ENCODE assay signal across 10 mouse cellular contexts in genomic region chr8:120550430-120550829, GRCm38 (mm10). TPM values are rescaled to one million over a fixed set of nuclear protein-coding genes. Genes with fewer than 3 reads are reported as not detected.
DNase-seq lines count a peak whose midpoint lies in the region; ATAC-seq lines count a peak whose summit lies in the region.
"Had no signal": no experiment of that assay in that cellular context is flagged by ENCODE, and none has a peak within 500 bp of the region (broad histone marks: within the 10 kb centered on the region; RNA-seq: fewer than 3 reads in every experiment).

No protein-coding gene starts in this region.

- no peak for DNase-seq in heart, postnatal 4 days
- DNase-seq in embryonic facial prominence, embryonic 10.5 days (ENCODE audit: low spot score): no peak
- no peak for DNase-seq in hindbrain, embryonic 10.5 days (ENCODE audit: low spot score)
- DNase-seq in midbrain, embryonic 14.5 days: no peak
- no peak for DNase-seq in thymus, postnatal 10 days (ENCODE audit: low spot score in 2 of 2)
- no peak for DNase-seq in right cerebral cortex, postnatal 10 days (ENCODE audit: low spot score in 2 of 2)
- DNase-seq in adipocyte (ENCODE audit: low spot score): no peak
- DNase-seq: adrenal gland, adult 2 months had no signal

- H3K36me3 ChIP-seq in heart, embryonic 16.5 days (ENCODE audit: control insufficient read depth, insufficient read depth): no peaks in the 10 kb centered on the region
- peaks cover 24% of the 10 kb centered on the region for H3K36me3 ChIP-seq in embryonic facial prominence, embryonic 10.5 days (replicated peaks)
- peaks cover 25% of the 10 kb centered on the region for H3K36me3 ChIP-seq in hindbrain, embryonic 10.5 days
- H3K36me3 ChIP-seq in midbrain, embryonic 14.5 days (ENCODE audit: control insufficient read depth, insufficient read depth, low read length): peaks cover 9% of the 10 kb centered on the region; the same call in 1 of the 2 replicates

- 34% methylated on average over 12 of the region's 12 CpGs for WGBS in heart, embryonic 16.5 days
- WGBS in embryonic facial prominence, embryonic 10.5 days: 19% methylated on average over 12 of the region's 12 CpGs
- 23% methylated on average over 12 of the region's 12 CpGs for WGBS in hindbrain, embryonic 10.5 days
- whole genome bisulfite sequencing in midbrain, embryonic 14.5 days: 17% methylated on average over 12 of the region's 12 CpGs

- ATAC-seq in heart, embryonic 16.5 days (replicated peaks; ENCODE audit: extremely low read depth, insufficient read depth, low FRiP score): no peak
- no peak for ATAC-seq in midbrain, embryonic 14.5 days (ENCODE audit: low FRiP score, low TSS enrichment)

- H3K9ac ChIP-seq in heart, embryonic 16.5 days (ENCODE audit: low read length): peak overlapping the region; percentile 31; the same call in 1 of the 2 replicates
- H3K9ac ChIP-seq in midbrain, embryonic 14.5 days (replicated peaks; ENCODE audit: low read length): no peak overlapping the region; the same call in 1 of the 2 replicates

- no peak overlapping the region for H3K4me3 ChIP-seq in heart, embryonic 16.5 days (ENCODE audit: low read length)
- peak overlapping the region; percentile 53 for H3K4me3 ChIP-seq in embryonic facial prominence, embryonic 10.5 days
- peak overlapping the region; percentile 45 for H3K4me3 ChIP-seq in hindbrain, embryonic 10.5 days
- no peak overlapping the region for H3K4me3 ChIP-seq in midbrain, embryonic 14.5 days (replicated peaks; ENCODE audit: low read depth, low read length)

- no peaks in the 10 kb centered on the region for H3K9me3 ChIP-seq in heart, embryonic 16.5 days (replicated peaks; ENCODE audit: control insufficient read depth, low read length)
- no peaks in the 10 kb centered on the region for H3K9me3 ChIP-seq in embryonic facial prominence, embryonic 10.5 days
- no peaks in the 10 kb centered on the region for H3K9me3 ChIP-seq in hindbrain, embryonic 10.5 days
- no peaks in the 10 kb centered on the region for H3K9me3 ChIP-seq in midbrain, embryonic 14.5 days (ENCODE audit: control insufficient read depth, low read length)

- H3K27me3 ChIP-seq in heart, embryonic 16.5 days (ENCODE audit: control insufficient read depth, insufficient read depth, low read length): no peaks in the 10 kb centered on the region
- peaks cover 14% of the 10 kb centered on the region for H3K27me3 ChIP-seq in embryonic facial prominence, embryonic 10.5 days (replicated peaks; ENCODE audit: low read depth, poor library complexity, severe bottlenecking)
- peaks cover 13% of the 10 kb centered on the region; the same call in 1 of the 2 replicates for H3K27me3 ChIP-seq in hindbrain, embryonic 10.5 days (ENCODE audit: insufficient read depth, poor library complexity, severe bottlenecking)
- no peaks in the 10 kb centered on the region for H3K27me3 ChIP-seq in midbrain, embryonic 14.5 days (ENCODE audit: control insufficient read depth, insufficient read depth, low read length)
- H3K27me3 ChIP-seq: CH12.LX had no signal

- H3K4me1 ChIP-seq in heart, embryonic 16.5 days (ENCODE audit: control insufficient read depth, insufficient read depth, low read length): peaks cover 93% of the 10 kb centered on the region
- H3K4me1 ChIP-seq in embryonic facial prominence, embryonic 10.5 days: peaks cover 100% of the 10 kb centered on the region
- H3K4me1 ChIP-seq in hindbrain, embryonic 10.5 days (replicated peaks): peaks cover 100% of the 10 kb centered on the region
- peaks cover 79% of the 10 kb centered on the region for H3K4me1 ChIP-seq in midbrain, embryonic 14.5 days (ENCODE audit: control insufficient read depth, insufficient read depth, low read length)

- H3K4me2 ChIP-seq in heart, embryonic 16.5 days (ENCODE audit: low read depth, low read length): peak overlapping the region; percentile 46
- H3K4me2 ChIP-seq in midbrain, embryonic 14.5 days (ENCODE audit: low read length): peak overlapping the region; percentile 49

- H3K27ac ChIP-seq in heart, embryonic 16.5 days (ENCODE audit: low read length): peak overlapping the region; percentile 93
- H3K27ac ChIP-seq in embryonic facial prominence, embryonic 10.5 days (replicated peaks): peak overlapping the region; percentile 86
- H3K27ac ChIP-seq in hindbrain, embryonic 10.5 days: peak overlapping the region; percentile 88
- H3K27ac ChIP-seq in midbrain, embryonic 14.5 days (replicated peaks; ENCODE audit: low read depth, low read length): peak overlapping the region; percentile 92

RNA-seq across cellular contexts. Expression of gene Gins2, which starts 38.7 kb away (rescaled TPM):
- polyA plus RNA-seq in heart, embryonic 16.5 days (2015; fragmentation: Nextera tagmentation; extraction: Ambion mirVana): 51.0 and 51.1 TPM in 2 replicates
- total RNA-seq in heart, postnatal 4 days (2021): 10 to 100 TPM; 42.0 to 43.2 TPM
- 156 TPM in 2 replicates for polyA plus RNA-seq in embryonic facial prominence, embryonic 10.5 days (2016; fragmentation: Nextera tagmentation; extraction: Ambion mirVana)
- polyA plus RNA-seq in hindbrain, embryonic 10.5 days (2016; fragmentation: Nextera tagmentation; extraction: Ambion mirVana): 138 and 165 TPM in 2 replicates
- polyA plus RNA-seq in midbrain, embryonic 14.5 days (2014; fragmentation: Nextera tagmentation; extraction: Ambion mirVana): 15.5 and 23.7 TPM in 2 replicates

Comparison
In these comparisons a context has a peak if more than half of its experiments do, and no peak if none do; other contexts are left out.
1. H3K4me3 ChIP-seq: peak in embryonic facial prominence, embryonic 10.5 days (single experiment) and hindbrain, embryonic 10.5 days (single experiment); none in heart, embryonic 16.5 days (single experiment) and midbrain, embryonic 14.5 days (single experiment).
2. Peak in every context shown above with its lines, with median percentiles within 50 percentile points of each other: H3K27ac ChIP-seq.